Mouse (Mus musculus): ENCODE data around the gene Pyy. TPM values are rescaled to one million over a fixed set of nuclear protein-coding genes. Genes with fewer than 3 reads are reported as not detected.

Gene Pyy
- polyA plus RNA-seq, 1 experiment from 2014 or later, result not detected

DNA sequence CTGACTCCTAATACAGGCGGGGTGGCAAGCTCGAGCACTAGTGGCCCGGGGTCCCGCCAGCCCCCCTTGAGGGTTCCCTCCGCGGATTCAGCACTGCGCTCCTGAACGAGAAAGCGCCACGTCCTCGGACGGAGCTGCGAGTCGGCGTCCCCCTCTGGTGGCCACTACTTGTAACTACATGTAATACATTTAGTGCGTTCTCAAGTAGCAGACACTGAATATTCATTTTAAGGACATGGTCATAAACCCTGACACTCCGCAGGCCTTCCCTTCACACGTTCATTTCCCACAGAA is 30.8 kb upstream of the Pyy start:
- CTCF ChIA-PET, result interaction anchor here (0.7 to 5.8 kb wide), 11 partner anchors 11 to 147 kb away, joined by 3 to 43 read pairs (median 4); partner anchors contain the start of genes Ppy, Pyy and Tmem101
- TF ChIP-seq CTCF (IDR thresholded peaks at IDR 0.05), result peak; percentile 93

DNA sequence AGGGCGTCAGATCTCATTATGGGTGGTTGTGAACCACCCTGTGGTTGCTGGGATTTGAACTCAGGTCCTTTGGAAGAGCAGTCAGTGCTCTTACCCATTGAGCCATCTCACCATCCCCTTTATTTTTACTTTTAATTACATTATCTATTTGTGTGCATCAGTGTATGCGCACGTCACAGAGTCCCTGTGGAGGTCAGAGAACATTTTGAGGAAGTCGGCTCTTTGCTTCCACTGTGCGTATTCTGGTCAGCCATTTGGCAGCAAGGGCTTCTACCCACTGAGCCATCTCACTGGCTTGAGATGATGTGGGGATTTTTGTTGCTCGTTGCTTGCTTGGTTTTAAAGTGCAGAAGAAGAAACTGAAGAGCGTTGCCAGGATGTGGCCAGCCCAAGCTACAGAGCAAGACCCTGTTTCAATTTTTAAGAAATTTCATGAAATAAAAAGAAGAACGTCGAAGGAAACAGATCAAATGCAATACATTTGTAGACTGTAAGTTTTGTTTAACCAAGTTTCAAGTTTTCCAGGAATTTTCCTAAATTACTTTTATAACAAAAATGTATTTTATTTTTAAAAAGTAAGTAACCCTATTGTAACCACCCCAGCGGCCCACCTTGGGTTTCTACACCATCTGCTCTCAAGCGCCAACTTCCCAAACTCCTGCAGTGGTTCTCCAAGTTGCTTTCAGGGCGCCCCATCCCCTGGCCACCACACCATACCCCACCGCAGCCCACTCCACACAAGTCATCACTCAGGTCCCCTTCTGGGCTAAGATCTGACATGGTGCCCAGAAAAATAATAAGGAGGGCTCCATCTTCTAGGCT is 30.2 kb upstream of the Pyy start:
- POLR2A ChIA-PET, result interaction anchor here (1.8 kb wide), 1 partner anchor 19 kb away, joined by 4 read pairs; the partner anchor contains the start of gene Tmem101
- CTCF ChIA-PET, result interaction anchor here (0.7 to 5.8 kb wide), 8 partner anchors 11 to 76 kb away, joined by 3 to 43 read pairs (median 4); partner anchors contain the start of genes Ppy, Pyy and Tmem101
- H3K27me3 ChIP-seq, result no peaks in the 10 kb centered on the region
- in situ Hi-C loops (cut with MboI; ENCODE audit: low pct_unique_long_range_greater_than_20kb), result loop anchor here (5.0 kb wide), 2 partner anchors 36 to 71 kb away; partner anchors contain the start of gene Ppy
- no peak for ATAC-seq
- no peak for DNase-seq (ENCODE audit: low read depth, low spot score)
- TF ChIP-seq CTCF (IDR thresholded peaks at IDR 0.05), result no peak

More for the DNA sequence above, 30.8 kb upstream of the Pyy start:
- no peak for ATAC-seq
- no peaks in the 10 kb centered on the region for H3K27me3 ChIP-seq
- in situ Hi-C loops (cut with MboI; ENCODE audit: low pct_unique_long_range_greater_than_20kb), result loop anchor here (5.0 kb wide), 2 partner anchors 36 to 71 kb away; partner anchors contain the start of gene Ppy
- DNase-seq (ENCODE audit: low read depth, low spot score), result no peak
- POLR2A ChIA-PET, result interaction anchor here (1.8 kb wide), 1 partner anchor 18 kb away, joined by 4 read pairs; the partner anchor contains the start of gene Tmem101

DNA sequence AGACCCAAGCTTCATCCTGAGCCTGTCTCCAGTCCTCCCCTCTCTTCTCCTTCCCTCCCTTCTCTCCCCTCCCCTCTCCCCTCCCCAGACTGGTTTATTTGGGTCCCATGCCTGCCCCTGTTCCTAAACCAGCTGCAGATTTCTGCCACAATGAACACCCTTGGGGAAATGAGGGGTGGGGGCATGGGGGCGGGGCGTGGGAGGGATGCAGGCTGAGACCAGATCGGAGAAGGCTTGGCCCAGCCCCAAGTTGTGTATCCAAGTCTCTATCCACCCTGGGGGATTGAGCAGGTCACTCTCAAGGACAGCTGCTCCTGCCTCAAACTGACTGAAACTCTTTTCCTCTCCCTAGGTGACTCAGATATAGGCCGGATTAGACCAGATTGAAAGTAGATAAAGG is 26.9 kb upstream of the Pyy start:
- ChIA-PET CTCF (interaction anchor here (1.2 to 2.1 kb wide), 3 partner anchors 32 to 44 kb away, joined by 3 to 6 read pairs (median 4); partner anchors contain the start of gene Ppy), POLR2A (interaction anchor here (0.6 kb wide), 1 partner anchor 297 kb away, joined by 4 read pairs; no protein-coding TSS in a partner anchor)
- in situ Hi-C loops (cut with MboI; ENCODE audit: low pct_unique_long_range_greater_than_20kb), result no loop called here
- TF ChIP-seq CTCF (IDR thresholded peaks at IDR 0.05), result no peak
- no peaks in the 10 kb centered on the region for H3K27me3 ChIP-seq
- ATAC-seq, result no peak
- DNase-seq (ENCODE audit: low read depth, low spot score), result no peak

DNA sequence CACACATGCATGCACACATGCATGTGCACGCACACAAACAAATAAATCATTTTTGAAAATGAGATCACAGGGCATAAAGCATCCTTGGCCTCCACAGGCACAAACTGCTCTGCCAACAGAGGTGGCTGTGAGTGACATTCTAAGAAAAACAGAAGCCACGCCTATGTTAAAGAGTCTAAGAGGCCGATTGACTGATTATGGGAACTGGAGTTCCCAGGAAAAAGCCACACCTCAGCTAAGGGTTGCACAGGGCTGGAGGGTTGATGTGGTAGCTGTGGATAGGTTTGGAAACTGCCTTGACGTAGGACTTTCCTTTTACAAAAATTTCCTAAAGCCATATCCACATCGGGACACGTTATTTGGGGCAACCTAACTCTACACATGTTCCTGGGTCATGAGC is 9.8 kb upstream of the Pyy start:
- no peak for TF ChIP-seq CTCF (IDR thresholded peaks at IDR 0.05)
- DNase-seq (ENCODE audit: low read depth, low spot score), result no peak
- ChIA-PET POLR2A (no interaction called here), CTCF (no interaction called here)
- H3K27me3 ChIP-seq, result peaks cover 36% of the 10 kb centered on the region
- no peak for ATAC-seq
- in situ Hi-C loops (cut with MboI; ENCODE audit: low pct_unique_long_range_greater_than_20kb), result no loop called here

GRCm38 (mm10) chr11:102116241-102116640 is 8.6 kb upstream of the Pyy start:
- CTCF ChIA-PET, result no interaction called here
- in situ Hi-C loops (cut with MboI; ENCODE audit: low pct_unique_long_range_greater_than_20kb), result no loop called here
- no peak for TF ChIP-seq CTCF (IDR thresholded peaks at IDR 0.05)
- peaks cover 37% of the 10 kb centered on the region for H3K27me3 ChIP-seq
- ATAC-seq (no peak), DNase-seq (ENCODE audit: low read depth, low spot score) (no peak)
- POLR2A ChIA-PET, result no interaction called here

DNA sequence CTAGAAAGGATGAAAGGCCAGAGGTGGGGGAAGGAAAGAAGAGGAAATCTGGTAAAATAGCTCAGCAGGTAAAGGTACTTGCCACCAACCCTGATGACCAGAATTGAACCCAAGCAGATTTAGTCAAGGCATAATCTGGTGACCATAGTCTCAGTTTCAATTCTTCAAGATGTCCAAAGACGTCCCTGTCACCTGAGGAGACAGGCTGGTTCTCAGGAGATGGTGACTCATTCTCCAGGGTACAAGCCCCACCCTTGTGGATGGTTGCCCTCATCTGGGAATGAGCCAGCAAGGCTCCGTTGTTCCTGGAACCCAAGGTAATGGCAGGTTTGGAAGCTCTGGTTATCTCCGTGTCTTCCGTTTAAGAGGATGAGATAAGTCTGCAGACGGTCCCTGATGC is 3.9 kb upstream of the Pyy start:
- in situ Hi-C loops (cut with MboI; ENCODE audit: low pct_unique_long_range_greater_than_20kb), result no loop called here
- H3K27me3 ChIP-seq, result peaks cover 50% of the 10 kb centered on the region
- ChIA-PET POLR2A (no interaction called here), CTCF (interaction anchor here (1.3 to 1.5 kb wide), 2 partner anchors 9 to 79 kb away, joined by 3 to 5 read pairs; no protein-coding TSS in a partner anchor)
- TF ChIP-seq CTCF (IDR thresholded peaks at IDR 0.05), result no peak
- ATAC-seq (no peak), DNase-seq (ENCODE audit: low read depth, low spot score) (no peak)

- ChIA-PET POLR2A (interaction anchor here (0.8 kb wide), 1 partner anchor 30 kb away, joined by 3 read pairs; no protein-coding TSS in a partner anchor), CTCF (interaction anchor here (1.6 kb wide), 1 partner anchor 31 kb away, joined by 4 read pairs; no protein-coding TSS in a partner anchor)
- DNase-seq (ENCODE audit: low read depth, low spot score) (no peak), ATAC-seq (no peak)
- in situ Hi-C loops (cut with MboI; ENCODE audit: low pct_unique_long_range_greater_than_20kb), result no loop called here
- H3K27me3 ChIP-seq, result peaks cover 56% of the 10 kb centered on the region
- TF ChIP-seq CTCF (IDR thresholded peaks at IDR 0.05), result no peak
Measured at GRCm38 (mm10) chr11:102106911-102107310, 721 bp downstream of the Pyy start.

DNA sequence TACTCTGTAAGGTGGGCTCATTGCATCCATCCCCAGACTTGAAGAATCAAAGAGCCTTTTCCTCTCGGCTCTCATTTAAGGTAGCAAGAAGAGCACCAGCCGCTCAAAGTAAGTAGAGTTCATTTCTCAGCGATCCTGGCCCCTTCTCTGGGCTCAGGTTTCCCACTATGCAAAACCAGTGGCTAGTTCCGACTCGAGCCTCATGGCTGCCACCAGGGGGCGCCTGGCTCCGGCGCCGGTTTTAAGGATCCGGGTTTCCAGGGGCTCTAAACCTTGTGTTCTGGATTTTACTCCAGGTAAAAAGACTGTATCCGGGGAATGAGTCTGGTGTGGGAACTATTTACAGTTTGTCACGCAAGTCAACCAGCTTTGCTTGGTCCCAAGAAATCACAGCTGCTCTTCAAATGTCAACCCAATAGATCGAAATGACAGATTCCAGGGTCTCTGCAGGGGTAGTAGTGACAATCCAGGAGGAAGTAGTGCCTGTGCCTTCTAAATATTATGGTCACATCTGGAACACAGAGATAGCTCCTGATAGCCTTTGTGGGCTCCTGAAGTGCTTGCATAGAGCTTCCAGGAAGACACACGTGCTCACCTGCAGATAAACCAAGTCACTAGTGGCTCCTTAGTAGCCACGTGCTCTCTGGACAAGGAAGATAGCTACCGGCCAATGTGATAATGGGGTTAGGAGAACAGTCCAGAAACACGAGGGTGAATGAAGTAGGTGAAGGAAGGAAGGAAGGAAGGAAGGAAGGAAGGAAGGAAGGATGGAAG is 5.0 kb downstream of the Pyy start:
- ChIA-PET CTCF (interaction anchor here (0.9 to 4.7 kb wide), 9 partner anchors 9 to 62 kb away, joined by 3 to 43 read pairs (median 4); no protein-coding TSS in a partner anchor), POLR2A (interaction anchor here (0.6 kb wide), 1 partner anchor 341 kb away, joined by 3 read pairs; no protein-coding TSS in a partner anchor)
- DNase-seq (ENCODE audit: low read depth, low spot score), result no peak
- no peak for ATAC-seq
- peak; percentile 97 for TF ChIP-seq CTCF (IDR thresholded peaks at IDR 0.05)
- in situ Hi-C loops (cut with MboI; ENCODE audit: low pct_unique_long_range_greater_than_20kb), result loop anchor here (5.0 kb wide), 1 partner anchor 35 kb away; no protein-coding TSS in a partner anchor
- peaks cover 65% of the 10 kb centered on the region for H3K27me3 ChIP-seq

DNA sequence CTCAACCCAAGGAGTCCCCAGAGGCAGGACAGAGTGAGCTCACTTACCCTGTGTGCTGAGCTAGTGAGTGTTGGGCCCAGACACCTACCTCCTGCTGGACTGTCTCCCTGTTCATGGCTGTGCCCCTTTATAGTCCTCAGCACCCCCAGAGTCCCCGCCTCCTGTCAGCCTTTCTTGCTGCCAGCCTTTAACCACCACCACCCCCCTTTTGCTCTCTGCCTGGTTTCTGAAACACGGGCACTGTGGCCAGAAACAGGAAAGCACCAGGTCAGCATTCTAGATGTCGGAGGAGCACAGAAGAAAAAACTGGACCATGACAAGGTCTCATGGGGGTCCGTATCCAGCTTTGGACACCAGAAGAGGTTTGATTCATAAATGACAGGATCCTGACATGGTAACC is 6.4 kb downstream of the Pyy start, which contains the start of gene Ppy:
Gene Ppy, minus strand, starts transcription at position 101 of the 400 bp plus-strand sequence.
- ATAC-seq (no peak), DNase-seq (ENCODE audit: low read depth, low spot score) (no peak)
- no peak for TF ChIP-seq CTCF (IDR thresholded peaks at IDR 0.05)
- in situ Hi-C loops (cut with MboI; ENCODE audit: low pct_unique_long_range_greater_than_20kb), result loop anchor here (5.0 kb wide), 1 partner anchor 36 kb away; no protein-coding TSS in a partner anchor
- peaks cover 53% of the 10 kb centered on the region for H3K27me3 ChIP-seq
- CTCF ChIA-PET, result interaction anchor here (0.9 to 4.7 kb wide), 4 partner anchors 10 to 173 kb away, joined by 3 to 43 read pairs (median 4); no protein-coding TSS in a partner anchor
- POLR2A ChIA-PET, result no interaction called here

GRCm38 (mm10) chr11:102096887-102097391 is 10.7 kb downstream of the Pyy start:
- in situ Hi-C loops (cut with MboI; ENCODE audit: low pct_unique_long_range_greater_than_20kb), result no loop called here
- ChIA-PET POLR2A (interaction anchor here (1.0 kb wide), 1 partner anchor 10 kb away, joined by 4 read pairs; no protein-coding TSS in a partner anchor), CTCF (interaction anchor here (2.1 kb wide), 1 partner anchor 35 kb away, joined by 6 read pairs; no protein-coding TSS in a partner anchor)
- peaks cover 45% of the 10 kb centered on the region for H3K27me3 ChIP-seq
- ATAC-seq, result no peak
- TF ChIP-seq CTCF (IDR thresholded peaks at IDR 0.05), result peak; percentile 86
- DNase-seq (ENCODE audit: low read depth, low spot score), result no peak

Measured in Patski (cell line).